Mouse (Mus musculus): Measurements from ENCODE around the gene Uncx. TPM values are rescaled to one million over a fixed set of nuclear protein-coding genes. Genes with fewer than 3 reads are reported as not detected.

Gene Uncx
- polyA plus RNA-seq, 1 experiment: not detected

- no peaks in the 10 kb centered on the region for H3K4me1 ChIP-seq (ENCODE audit: control insufficient read depth, insufficient read depth, low read length)
- WGBS: 84% methylated on average over 4 of the region's 4 CpGs
- H3K27ac ChIP-seq (ENCODE audit: insufficient read depth, low read depth, low read length): no peak overlapping the region
- H3K4me3 ChIP-seq (ENCODE audit: insufficient read depth, low read depth, low read length): no peak overlapping the region
- no peak for TF ChIP-seq CTCF (IDR thresholded peaks at IDR 0.05; ENCODE audit: insufficient read depth, low read depth, low read length)
- no peak for TF ChIP-seq POLR2A (IDR thresholded peaks at IDR 0.05; ENCODE audit: insufficient read depth, low read depth, low read length)
These were observed 31.1 kb upstream of the Uncx start for GRCm38 (mm10) chr5:139512201-139512600.

- 0 out of 2 replicates have a peak, but pooled peaks cover 2% of the 10 kb centered on the region for H3K4me1 ChIP-seq (ENCODE audit: control insufficient read depth, insufficient read depth, low read length)
- 17% methylated on average over 11 of the region's 11 CpGs for WGBS
- TF ChIP-seq POLR2A (IDR thresholded peaks at IDR 0.05; ENCODE audit: insufficient read depth, low read depth, low read length) (no peak), CTCF (IDR thresholded peaks at IDR 0.05; ENCODE audit: insufficient read depth, low read depth, low read length) (no peak)
These were observed 27.0 kb upstream of the Uncx start for GRCm38 (mm10) chr5:139516281-139516680.

GRCm38 (mm10) chr5:139520069-139520834, 23.0 kb upstream of the Uncx start:
- Histone ChIP-seq H3K27ac (ENCODE audit: insufficient read depth, low read depth, low read length) (no peak overlapping the region), H3K4me3 (ENCODE audit: insufficient read depth, low read depth, low read length) (no peak overlapping the region), H3K4me1 (ENCODE audit: control insufficient read depth, insufficient read depth, low read length) (0 out of 2 replicates have a peak, but pooled peaks cover 2% of the 10 kb centered on the region)
- TF ChIP-seq POLR2A (IDR thresholded peaks at IDR 0.05; ENCODE audit: insufficient read depth, low read depth, low read length): no peak
- no peak for TF ChIP-seq CTCF (IDR thresholded peaks at IDR 0.05; ENCODE audit: insufficient read depth, low read depth, low read length)
- 24% methylated on average over 14 of the region's 14 CpGs for WGBS

More at GRCm38 (mm10) chr5:139516281-139516680, 27.0 kb upstream of the Uncx start:
- Histone ChIP-seq H3K4me3 (ENCODE audit: insufficient read depth, low read depth, low read length) (no peak overlapping the region), H3K27ac (ENCODE audit: insufficient read depth, low read depth, low read length) (no peak overlapping the region)

GRCm38 (mm10) chr5:139521987-139522386, 21.3 kb upstream of the Uncx start:
- WGBS: 82% methylated on average over 10 of the region's 10 CpGs
- H3K4me3 ChIP-seq (ENCODE audit: insufficient read depth, low read depth, low read length): no peak overlapping the region
- H3K4me1 ChIP-seq (ENCODE audit: control insufficient read depth, insufficient read depth, low read length): 0 out of 2 replicates have a peak, but pooled peaks cover 2% of the 10 kb centered on the region
- no peak overlapping the region for H3K27ac ChIP-seq (ENCODE audit: insufficient read depth, low read depth, low read length)
- TF ChIP-seq CTCF (IDR thresholded peaks at IDR 0.05; ENCODE audit: insufficient read depth, low read depth, low read length) (no peak), POLR2A (IDR thresholded peaks at IDR 0.05; ENCODE audit: insufficient read depth, low read depth, low read length) (no peak)

GRCm38 (mm10) chr5:139528851-139529250, 14.4 kb upstream of the Uncx start:
- Histone ChIP-seq H3K4me1 (ENCODE audit: control insufficient read depth, insufficient read depth, low read length) (no peaks in the 10 kb centered on the region), H3K4me3 (ENCODE audit: insufficient read depth, low read depth, low read length) (no peak overlapping the region), H3K27ac (ENCODE audit: insufficient read depth, low read depth, low read length) (no peak overlapping the region)
- 51% methylated on average over 7 of the region's 7 CpGs for WGBS
- no peak for TF ChIP-seq POLR2A (IDR thresholded peaks at IDR 0.05; ENCODE audit: insufficient read depth, low read depth, low read length)
- TF ChIP-seq CTCF (IDR thresholded peaks at IDR 0.05; ENCODE audit: insufficient read depth, low read depth, low read length): no peak

- Histone ChIP-seq H3K27ac (ENCODE audit: insufficient read depth, low read depth, low read length) (no peak overlapping the region), H3K4me1 (ENCODE audit: control insufficient read depth, insufficient read depth, low read length) (no peaks in the 10 kb centered on the region), H3K4me3 (ENCODE audit: insufficient read depth, low read depth, low read length) (no peak overlapping the region)
- TF ChIP-seq CTCF (IDR thresholded peaks at IDR 0.05; ENCODE audit: insufficient read depth, low read depth, low read length) (peak; percentile 16; the same call in 1 of the 2 replicates), POLR2A (IDR thresholded peaks at IDR 0.05; ENCODE audit: insufficient read depth, low read depth, low read length) (no peak)
- 1% methylated on average over 34 of the region's 34 CpGs for WGBS
These were observed 7.8 kb upstream of the Uncx start for GRCm38 (mm10) chr5:139535386-139535919.

- H3K27ac ChIP-seq (ENCODE audit: insufficient read depth, low read depth, low read length): no peak overlapping the region
- H3K4me3 ChIP-seq (ENCODE audit: insufficient read depth, low read depth, low read length): no peak overlapping the region
- WGBS: 3% methylated on average over 26 of the region's 26 CpGs
- no peaks in the 10 kb centered on the region for H3K4me1 ChIP-seq (ENCODE audit: control insufficient read depth, insufficient read depth, low read length)
- TF ChIP-seq CTCF (IDR thresholded peaks at IDR 0.05; ENCODE audit: insufficient read depth, low read depth, low read length) (peak; percentile 81), POLR2A (IDR thresholded peaks at IDR 0.05; ENCODE audit: insufficient read depth, low read depth, low read length) (no peak)
These were observed 6.9 kb upstream of the Uncx start for GRCm38 (mm10) chr5:139536211-139536910.

GRCm38 (mm10) chr5:139536911-139537738, 6.2 kb upstream of the Uncx start:
- Histone ChIP-seq H3K4me3 (ENCODE audit: insufficient read depth, low read depth, low read length) (no peak overlapping the region), H3K4me1 (ENCODE audit: control insufficient read depth, insufficient read depth, low read length) (no peaks in the 10 kb centered on the region), H3K27ac (ENCODE audit: insufficient read depth, low read depth, low read length) (no peak overlapping the region)
- 11% methylated on average over 18 of the region's 18 CpGs for WGBS
- TF ChIP-seq CTCF (IDR thresholded peaks at IDR 0.05; ENCODE audit: insufficient read depth, low read depth, low read length): no peak
- no peak for TF ChIP-seq POLR2A (IDR thresholded peaks at IDR 0.05; ENCODE audit: insufficient read depth, low read depth, low read length)
